Mouse (Mus musculus) heart, postnatal 0 days (tissue): ENCODE measurements around the gene Zdhhc20. TPM values are rescaled to one million over a fixed set of nuclear protein-coding genes. Genes with fewer than 3 reads are reported as not detected.

ENCODE experiments used
- ATAC-seq: fragments of 200-750 bp; cut with Nextera tagmentation; 2 replicates; pipeline ENCODE4 v1.8.0; 2017; ENCODE audit warnings: low read depth, moderate number of reproducible peaks, moderate library complexity; ENCODE audit not compliant: insufficient read depth
- DNase-seq: peaks from one replicate; pipeline ENCODE4 v3.0.0-alpha.2; 2016; ENCODE audit warnings: low spot score
- H3K27ac ChIP-seq: fragments of 300-500 bp; sonication (generic); 2 replicates; pipeline ENCODE4 v1.5.1; 2014; ENCODE audit warnings: low read depth, mild to moderate bottlenecking
- H3K27me3 ChIP-seq: fragments of 300-500 bp; sonication (generic); 2 replicates; pipeline ENCODE4 v1.6.1; 2014; ENCODE audit warnings: low read length, mixed read lengths; ENCODE audit not compliant: control insufficient read depth, insufficient read depth
- H3K36me3 ChIP-seq: fragments of 300-500 bp; sonication (generic); replicated peaks from 2 replicates; pipeline ENCODE4 v1.6.1; 2014; ENCODE audit warnings: low read length, mixed read lengths; ENCODE audit not compliant: control insufficient read depth, insufficient read depth
- H3K4me1 ChIP-seq: fragments of 300-500 bp; sonication (generic); 2 replicates; pipeline ENCODE4 v1.6.1; 2014; ENCODE audit warnings: antibody characterized with exemption; ENCODE audit not compliant: control insufficient read depth, insufficient read depth
- H3K4me2 ChIP-seq: fragments of 300-500 bp; sonication (generic); 2 replicates; pipeline ENCODE4 v1.6.1; 2014; ENCODE audit warnings: low read depth, mild to moderate bottlenecking, low read length, moderate library complexity
- H3K4me3 ChIP-seq: fragments of 300-500 bp; sonication (generic); 2 replicates; pipeline ENCODE4 v1.5.1; 2014; ENCODE audit warnings: low read depth, low read length
- H3K9ac ChIP-seq: fragments of 300-500 bp; sonication (generic); replicated peaks from 2 replicates; pipeline ENCODE4 v1.6.1; 2014; ENCODE audit warnings: low read depth, low read length, mixed read lengths
- H3K9me3 ChIP-seq: fragments of 300-500 bp; sonication (generic); replicated peaks from 2 replicates; pipeline ENCODE4 v1.6.1; 2016; ENCODE audit warnings: low read length; ENCODE audit not compliant: control insufficient read depth
- CTCF ChIP-seq: IDR thresholded peaks from 2 replicates; pipeline ENCODE4 v1.5.1; 2016; ENCODE audit warnings: antibody characterized with exemption, control low read depth, low read depth
- EP300 ChIP-seq: IDR thresholded peaks from 2 replicates; pipeline ENCODE4 v1.6.1; 2016; ENCODE audit warnings: antibody characterized with exemption, low read depth
- WGBS: fragments of 180-500 bp; shearing (Covaris S2); extraction: QIAGEN DNeasy Blood & Tissue Kit; methylation state at CpG from one replicate; pipeline ENCODE4 v1.1.7; 2014; 5-methylcytosine and 5-hydroxymethylcytosine counted together
- polyA plus RNA-seq: library from polyadenylated mRNA; unstranded; fragments of >200 nt; fragmentation: Nextera tagmentation; extraction: Ambion mirVana; gene quantifications from 2 replicates; pipeline ENCODE4 v1.2.1, GENCODE M21; 2015
- total RNA-seq: library from RNA; depleted of rRNA; stranded (reverse); fragments of >200 nt; gene quantifications from 2 replicates; pipeline ENCODE4 v1.2.3, GENCODE M21; 2014; ENCODE audit warnings: low replicate concordance

The Zdhhc20 gene
- total and polyA plus RNA-seq, 2 experiments from 2014 or later: 13.2 to 28.6 TPM

GRCm38 (mm10) chr14:57894346-57894745 is 4.3 kb upstream of the Zdhhc20 start:
- Histone ChIP-seq H3K4me3 (no peak overlapping the region), H3K27ac (no peak overlapping the region), H3K4me2 (no peak overlapping the region), H3K9me3 (no peaks in the 10 kb centered on the region), H3K9ac (no peak overlapping the region), H3K4me1 (no peaks in the 10 kb centered on the region), H3K36me3 (no peaks in the 10 kb centered on the region), H3K27me3 (no peaks in the 10 kb centered on the region)
- ATAC-seq (no peak), DNase-seq (no peak)
- TF ChIP-seq EP300 (no peak), CTCF (no peak)
- WGBS: 85% methylated on average over 2 of the region's 2 CpGs

- Histone ChIP-seq H3K9me3 (no peaks in the 10 kb centered on the region), H3K4me3 (no peak overlapping the region), H3K9ac (no peak overlapping the region), H3K4me1 (peaks cover 3% of the 10 kb centered on the region; the same call in 1 of the 2 replicates), H3K36me3 (no peaks in the 10 kb centered on the region), H3K27ac (no peak overlapping the region), H3K27me3 (no peaks in the 10 kb centered on the region), H3K4me2 (no peak overlapping the region)
- no peak for DNase-seq
- ATAC-seq: no peak
- no peak for TF ChIP-seq EP300
- TF ChIP-seq CTCF: no peak
- 89% methylated on average over 1 of the region's 1 CpGs for WGBS
Measured at GRCm38 (mm10) chr14:57892961-57893360, 2.9 kb upstream of the Zdhhc20 start.

DNA sequence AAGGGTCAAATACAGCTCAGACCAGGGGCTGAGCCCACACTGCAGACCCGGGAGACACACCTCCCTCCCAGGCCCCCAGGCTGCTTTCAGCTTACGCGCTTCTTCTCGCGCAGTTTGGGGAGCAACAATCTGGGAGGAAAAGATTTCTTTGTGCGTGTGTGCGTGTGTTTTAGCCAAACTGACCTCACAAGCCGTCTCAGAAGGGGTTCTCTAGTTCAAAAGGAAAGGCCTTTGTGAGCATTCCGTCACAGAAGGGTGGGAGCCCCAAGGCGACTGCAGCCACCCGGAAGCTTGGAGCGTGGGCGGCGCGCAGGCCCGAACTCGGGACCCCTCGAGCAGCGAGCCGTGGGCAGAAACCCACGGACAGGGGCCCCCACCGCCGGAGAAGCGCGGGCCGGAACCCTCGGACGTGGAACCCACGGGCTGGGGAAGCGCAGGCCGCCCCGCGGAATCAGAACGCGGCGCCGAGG is 500 bp downstream of the Zdhhc20 start:
- peak overlapping the region; percentile 90 for H3K4me3 ChIP-seq
- H3K4me1 ChIP-seq: peaks cover 7% of the 10 kb centered on the region
- DNase-seq: peak; percentile 36
- no peak for TF ChIP-seq CTCF
- TF ChIP-seq EP300: no peak
- peak; percentile 9 for ATAC-seq
- no peaks in the 10 kb centered on the region for H3K36me3 ChIP-seq
- peak overlapping the region; percentile 90 for H3K4me2 ChIP-seq
- peak overlapping the region; percentile 97 for H3K9ac ChIP-seq
- WGBS: under 1% methylated on average over 34 of the region's 37 CpGs
- H3K27ac ChIP-seq: peak overlapping the region; percentile 94
- H3K27me3 ChIP-seq: no peaks in the 10 kb centered on the region
- H3K9me3 ChIP-seq: no peaks in the 10 kb centered on the region

GRCm38 (mm10) chr14:57887171-57887570 is 2.9 kb downstream of the Zdhhc20 start:
- ATAC-seq (no peak), DNase-seq (peak; percentile 31)
- 47% methylated on average over 8 of the region's 8 CpGs for WGBS
- H3K9me3 ChIP-seq: no peaks in the 10 kb centered on the region
- H3K27me3 ChIP-seq: no peaks in the 10 kb centered on the region
- peak overlapping the region; percentile 70 for H3K27ac ChIP-seq
- no peaks in the 10 kb centered on the region for H3K36me3 ChIP-seq
- H3K4me3 ChIP-seq: no peak overlapping the region
- H3K4me2 ChIP-seq: peak overlapping the region; percentile 23
- TF ChIP-seq EP300 (no peak), CTCF (no peak)
- peaks cover 13% of the 10 kb centered on the region for H3K4me1 ChIP-seq
- no peak overlapping the region; the same call in 1 of the 2 replicates for H3K9ac ChIP-seq

- Histone ChIP-seq H3K9me3 (no peaks in the 10 kb centered on the region), H3K27me3 (no peaks in the 10 kb centered on the region), H3K36me3 (no peaks in the 10 kb centered on the region), H3K4me3 (no peak overlapping the region), H3K4me1 (peaks cover 21% of the 10 kb centered on the region), H3K4me2 (no peak overlapping the region), H3K27ac (no peak overlapping the region), H3K9ac (no peak overlapping the region)
- ATAC-seq (no peak), DNase-seq (no peak)
- whole genome bisulfite sequencing: 67% methylated on average over 2 of the region's 2 CpGs
- no peak for TF ChIP-seq EP300
- no peak for TF ChIP-seq CTCF
Measured at GRCm38 (mm10) chr14:57886032-57886431, 4.0 kb downstream of the Zdhhc20 start.

GRCm38 (mm10) chr14:57883341-57883740 is 6.7 kb downstream of the Zdhhc20 start:
- Histone ChIP-seq H3K27me3 (no peaks in the 10 kb centered on the region), H3K9ac (no peak overlapping the region), H3K4me2 (no peak overlapping the region), H3K4me1 (peaks cover 22% of the 10 kb centered on the region), H3K9me3 (no peaks in the 10 kb centered on the region), H3K4me3 (no peak overlapping the region), H3K27ac (0 out of 2 replicates have a peak overlapping the region, but pooled peaks have one; percentile 93), H3K36me3 (no peaks in the 10 kb centered on the region)
- ATAC-seq (no peak), DNase-seq (no peak)
- WGBS: 90% methylated on average over 3 of the region's 3 CpGs
- no peak for TF ChIP-seq EP300
- TF ChIP-seq CTCF: no peak
